Mouse (Mus musculus): ENCODE results near the gene Eri3.

DNA sequence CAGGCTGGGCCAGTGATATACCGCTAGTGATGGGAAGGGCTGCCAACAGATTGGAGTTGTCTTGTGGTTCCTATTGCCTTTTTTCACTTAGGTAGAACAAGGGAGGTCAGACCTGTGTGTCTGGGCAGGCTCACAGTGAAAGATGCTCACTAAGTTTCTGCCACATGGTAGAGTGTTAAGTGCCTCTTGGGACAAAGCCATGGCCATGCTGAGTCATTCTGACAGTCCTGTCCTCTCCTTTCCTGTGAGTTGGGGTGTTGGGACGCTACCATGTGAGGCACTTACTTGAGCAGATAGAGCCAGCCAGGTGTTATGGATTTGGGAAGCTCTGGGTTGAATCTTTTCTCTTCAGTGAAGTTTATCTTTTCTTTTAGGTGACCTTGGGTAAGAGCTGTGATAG, 40.6 kb downstream of the Eri3 start:
- TF ChIP-seq CTCF (IDR thresholded peaks at IDR 0.05; ENCODE audit: low read depth) (no peak), EP300 (IDR thresholded peaks at IDR 0.05; ENCODE audit: low read depth) (no peak)
